Mouse (Mus musculus): ENCODE measurements around the gene Smim11. TPM values are rescaled to one million over a fixed set of nuclear protein-coding genes. Genes with fewer than 3 reads are reported as not detected.

The Smim11 gene
- polyA plus RNA-seq, 1 experiment from 2014 or later = 75.9 TPM

Other genes starting within 250 kb of the Smim11 start
- gene Mrps6, start 243.0 kb upstream of the Smim11 start, polyA plus RNA-seq (2014; fragmentation: Nextera tagmentation; extraction: Ambion mirVana) = 168 and 184 TPM in 2 replicates
- 0.74 and 1.3 TPM in 2 replicates for gene Gm49711, start 243.0 kb upstream of the Smim11 start, polyA plus RNA-seq (2014; fragmentation: Nextera tagmentation; extraction: Ambion mirVana)
- gene Slc5a3, start 243.0 kb upstream of the Smim11 start, polyA plus RNA-seq (2014; fragmentation: Nextera tagmentation; extraction: Ambion mirVana) = 22.2 and 30.6 TPM in 2 replicates
- 0.53 and 3.0 TPM in 2 replicates for gene Kcne2, start 8.9 kb upstream of the Smim11 start, polyA plus RNA-seq (2014; fragmentation: Nextera tagmentation; extraction: Ambion mirVana)
- gene Fam243, start 20.2 kb downstream of the Smim11 start, polyA plus RNA-seq (2014; fragmentation: Nextera tagmentation; extraction: Ambion mirVana) = not detected in 2 replicates
- gene Kcne1, start 58.2 kb downstream of the Smim11 start, polyA plus RNA-seq (2014; fragmentation: Nextera tagmentation; extraction: Ambion mirVana) = 0.07 TPM in 1 of 2 replicates, not detected in the other
- 63.4 and 71.1 TPM in 2 replicates for gene Rcan1, start 169.6 kb downstream of the Smim11 start, polyA plus RNA-seq (2014; fragmentation: Nextera tagmentation; extraction: Ambion mirVana)
- 0.91 TPM in 1 of 2 replicates, not detected in the other for gene Clic6, start 184.4 kb downstream of the Smim11 start, polyA plus RNA-seq (2014; fragmentation: Nextera tagmentation; extraction: Ambion mirVana)